Mouse (Mus musculus) limb, embryonic 13.5 days (tissue): Measurements from ENCODE around the gene Prrc2a. TPM values are rescaled to one million over a fixed set of nuclear protein-coding genes. Genes with fewer than 3 reads are reported as not detected.
A peak's percentile ranks its signal among the peaks of the same experiment; 100 is the strongest.

Source experiments
- ATAC-seq: fragments of 200-750 bp; cut with Nextera tagmentation; 2 replicates; pipeline ENCODE4 v1.8.0; 2017; ENCODE audit warnings: low read depth, moderate number of reproducible peaks, moderate TSS enrichment; ENCODE audit not compliant: low FRiP score
- H3K27ac ChIP-seq: fragments of 300-500 bp; sonication (generic); 2 replicates; pipeline ENCODE4 v1.5.1; 2015; ENCODE audit warnings: inconsistent platforms, mild to moderate bottlenecking, moderate library complexity
- H3K27me3 ChIP-seq: fragments of 300-500 bp; sonication (generic); 2 replicates; pipeline ENCODE4 v1.6.1; 2015; ENCODE audit warnings: mild to moderate bottlenecking, inconsistent platforms
- H3K36me3 ChIP-seq: fragments of 300-500 bp; sonication (generic); 2 replicates; pipeline ENCODE4 v1.6.1; 2015; ENCODE audit warnings: inconsistent platforms, mild to moderate bottlenecking, moderate library complexity
- H3K4me1 ChIP-seq: fragments of 300-500 bp; sonication (generic); 2 replicates; pipeline ENCODE4 v1.6.1; 2015; ENCODE audit warnings: inconsistent platforms
- H3K4me2 ChIP-seq: fragments of 300-500 bp; sonication (generic); replicated peaks from 2 replicates; pipeline ENCODE4 v1.6.1; 2015; ENCODE audit warnings: inconsistent platforms, mild to moderate bottlenecking, moderate library complexity
- H3K4me3 ChIP-seq: fragments of 300-500 bp; sonication (generic); 2 replicates; pipeline ENCODE4 v1.5.1; 2015; ENCODE audit warnings: moderate library complexity, mild to moderate bottlenecking, inconsistent platforms
- H3K9ac ChIP-seq: fragments of 300-500 bp; sonication (generic); 2 replicates; pipeline ENCODE4 v1.6.1; 2015; ENCODE audit warnings: mild to moderate bottlenecking, inconsistent platforms
- H3K9me3 ChIP-seq: fragments of 300-500 bp; sonication (generic); 2 replicates; pipeline ENCODE4 v1.6.1; 2016; ENCODE audit warnings: inconsistent platforms
- WGBS: fragments of 180-500 bp; shearing (Covaris S2); methylation state at CpG from one replicate; pipeline ENCODE4 v1.1.7; 2015; 5-methylcytosine and 5-hydroxymethylcytosine counted together
- polyA plus RNA-seq: library from polyadenylated mRNA; unstranded; fragments of >200 nt; fragmentation: Nextera tagmentation; extraction: Ambion mirVana; gene quantifications from 2 replicates; pipeline ENCODE4 v1.2.1, GENCODE M21; 2015

The Prrc2a gene
- polyA plus RNA-seq, 1 experiment from 2014 or later = 227 TPM

GRCm38 (mm10) chr17:35157254-35157653, 7.4 kb downstream of the Prrc2a start:
- no peak for ATAC-seq
- WGBS = 96% methylated on average over 8 of the region's 8 CpGs

GRCm38 (mm10) chr17:35156461-35157200, 8.1 kb downstream of the Prrc2a start:
- Histone ChIP-seq H3K9ac (0 out of 2 replicates have a peak overlapping the region, but pooled peaks have one; percentile 13), H3K27ac (no peak overlapping the region), H3K4me3 (no peak overlapping the region), H3K4me2 (no peak overlapping the region), H3K36me3 (peaks cover 100% of the 10 kb centered on the region), H3K9me3 (no peaks in the 10 kb centered on the region), H3K4me1 (peaks cover 14% of the 10 kb centered on the region; the same call in 1 of the 2 replicates), H3K27me3 (no peaks in the 10 kb centered on the region)
- ATAC-seq = no peak
- WGBS = 90% methylated on average over 33 of the region's 33 CpGs

More at GRCm38 (mm10) chr17:35157254-35157653, 7.4 kb downstream of the Prrc2a start:
- peaks cover 100% of the 10 kb centered on the region for H3K36me3 ChIP-seq
- H3K4me3 ChIP-seq = no peak overlapping the region
- no peak overlapping the region for H3K27ac ChIP-seq
- peaks cover 20% of the 10 kb centered on the region for H3K4me1 ChIP-seq
- H3K4me2 ChIP-seq = no peak overlapping the region
- H3K27me3 ChIP-seq = no peaks in the 10 kb centered on the region
- H3K9ac ChIP-seq = no peak overlapping the region
- H3K9me3 ChIP-seq = no peaks in the 10 kb centered on the region

- H3K4me2 ChIP-seq = no peak overlapping the region
- H3K36me3 ChIP-seq = peaks cover 98% of the 10 kb centered on the region
- H3K9ac ChIP-seq = peak overlapping the region; percentile 31
- no peaks in the 10 kb centered on the region for H3K9me3 ChIP-seq
- peaks cover 8% of the 10 kb centered on the region; the same call in 1 of the 2 replicates for H3K4me1 ChIP-seq
- H3K27me3 ChIP-seq = no peaks in the 10 kb centered on the region
- WGBS = 89% methylated on average over 12 of the region's 12 CpGs
- ATAC-seq = no peak
- H3K4me3 ChIP-seq = no peak overlapping the region
- no peak overlapping the region for H3K27ac ChIP-seq
Measured at GRCm38 (mm10) chr17:35155451-35155850, 9.2 kb downstream of the Prrc2a start.

GRCm38 (mm10) chr17:35154616-35155015, 10.1 kb downstream of the Prrc2a start:
- Histone ChIP-seq H3K27me3 (no peaks in the 10 kb centered on the region), H3K4me3 (no peak overlapping the region), H3K4me2 (no peak overlapping the region), H3K36me3 (peaks cover 98% of the 10 kb centered on the region), H3K27ac (peak overlapping the region; percentile 44; the same call in 1 of the 2 replicates), H3K4me1 (peaks cover 8% of the 10 kb centered on the region; the same call in 1 of the 2 replicates), H3K9me3 (no peaks in the 10 kb centered on the region), H3K9ac (peak overlapping the region; percentile 19; the same call in 1 of the 2 replicates)
- 83% methylated on average over 7 of the region's 7 CpGs for WGBS
- ATAC-seq = no peak

GRCm38 (mm10) chr17:35153931-35154330, 10.8 kb downstream of the Prrc2a start:
- no peak overlapping the region for H3K4me2 ChIP-seq
- ATAC-seq = no peak

GRCm38 (mm10) chr17:35153077-35153476, 11.6 kb downstream of the Prrc2a start:
- no peak overlapping the region for H3K27ac ChIP-seq
- 97% methylated on average over 9 of the region's 9 CpGs for WGBS
- no peak overlapping the region for H3K4me3 ChIP-seq
- H3K27me3 ChIP-seq = no peaks in the 10 kb centered on the region
- H3K36me3 ChIP-seq = peaks cover 98% of the 10 kb centered on the region
- H3K4me1 ChIP-seq = peaks cover 8% of the 10 kb centered on the region; the same call in 1 of the 2 replicates
- no peaks in the 10 kb centered on the region for H3K9me3 ChIP-seq
- ATAC-seq = no peak
- no peak overlapping the region for H3K4me2 ChIP-seq
- H3K9ac ChIP-seq = no peak overlapping the region

More at GRCm38 (mm10) chr17:35153931-35154330, 10.8 kb downstream of the Prrc2a start:
- 56% methylated on average over 4 of the region's 4 CpGs for WGBS
- no peak overlapping the region for H3K4me3 ChIP-seq
- H3K4me1 ChIP-seq = peaks cover 8% of the 10 kb centered on the region; the same call in 1 of the 2 replicates
- peak overlapping the region; percentile 19; the same call in 1 of the 2 replicates for H3K9ac ChIP-seq
- H3K9me3 ChIP-seq = no peaks in the 10 kb centered on the region
- no peaks in the 10 kb centered on the region for H3K27me3 ChIP-seq
- peaks cover 98% of the 10 kb centered on the region for H3K36me3 ChIP-seq
- H3K27ac ChIP-seq = peak overlapping the region; percentile 44; the same call in 1 of the 2 replicates

- Histone ChIP-seq H3K4me2 (no peak overlapping the region), H3K9me3 (no peaks in the 10 kb centered on the region), H3K9ac (no peak overlapping the region), H3K36me3 (peaks cover 93% of the 10 kb centered on the region), H3K4me3 (no peak overlapping the region), H3K27ac (no peak overlapping the region), H3K27me3 (no peaks in the 10 kb centered on the region), H3K4me1 (peaks cover 8% of the 10 kb centered on the region; the same call in 1 of the 2 replicates)
- no peak for ATAC-seq
- 94% methylated on average over 4 of the region's 4 CpGs for WGBS
Measured at GRCm38 (mm10) chr17:35152121-35152520, 12.6 kb downstream of the Prrc2a start.

- H3K4me3 ChIP-seq = no peak overlapping the region
- ATAC-seq = no peak
- peaks cover 5% of the 10 kb centered on the region; the same call in 1 of the 2 replicates for H3K9me3 ChIP-seq
- WGBS = 67% methylated on average over 5 of the region's 5 CpGs
- no peaks in the 10 kb centered on the region for H3K27me3 ChIP-seq
- H3K27ac ChIP-seq = no peak overlapping the region
- H3K4me1 ChIP-seq = no peaks in the 10 kb centered on the region
- H3K36me3 ChIP-seq = peaks cover 93% of the 10 kb centered on the region
- no peak overlapping the region for H3K9ac ChIP-seq
- no peak overlapping the region for H3K4me2 ChIP-seq
Measured at GRCm38 (mm10) chr17:35147922-35148639, 16.6 kb downstream of the Prrc2a start.

- no peak overlapping the region for H3K4me3 ChIP-seq
- no peak overlapping the region for H3K9ac ChIP-seq
- H3K4me1 ChIP-seq = no peaks in the 10 kb centered on the region
- 21% methylated on average over 3 of the region's 3 CpGs for WGBS
- no peaks in the 10 kb centered on the region for H3K27me3 ChIP-seq
- peaks cover 93% of the 10 kb centered on the region for H3K36me3 ChIP-seq
- no peak for ATAC-seq
- H3K4me2 ChIP-seq = no peak overlapping the region
- peaks cover 6% of the 10 kb centered on the region; the same call in 1 of the 2 replicates for H3K9me3 ChIP-seq
- no peak overlapping the region for H3K27ac ChIP-seq
Measured at GRCm38 (mm10) chr17:35147348-35147747, 17.3 kb downstream of the Prrc2a start.

GRCm38 (mm10) chr17:35146139-35146538, 18.6 kb downstream of the Prrc2a start:
- Histone ChIP-seq H3K27me3 (no peaks in the 10 kb centered on the region), H3K36me3 (peaks cover 93% of the 10 kb centered on the region), H3K9me3 (peaks cover 6% of the 10 kb centered on the region; the same call in 1 of the 2 replicates), H3K9ac (no peak overlapping the region), H3K4me2 (no peak overlapping the region), H3K4me3 (no peak overlapping the region), H3K27ac (no peak overlapping the region), H3K4me1 (no peaks in the 10 kb centered on the region)
- 86% methylated on average over 5 of the region's 5 CpGs for WGBS
- no peak for ATAC-seq

GRCm38 (mm10) chr17:35141971-35142370, 22.7 kb downstream of the Prrc2a start:
- no peak overlapping the region for H3K4me2 ChIP-seq
- no peak overlapping the region for H3K9ac ChIP-seq
- no peak overlapping the region for H3K4me3 ChIP-seq
- no peak for ATAC-seq
- WGBS = 90% methylated on average over 6 of the region's 6 CpGs
- H3K4me1 ChIP-seq = peaks cover 9% of the 10 kb centered on the region
- no peaks in the 10 kb centered on the region for H3K27me3 ChIP-seq
- peaks cover 89% of the 10 kb centered on the region for H3K36me3 ChIP-seq
- H3K9me3 ChIP-seq = peaks cover 6% of the 10 kb centered on the region; the same call in 1 of the 2 replicates
- no peak overlapping the region for H3K27ac ChIP-seq

- Histone ChIP-seq H3K9me3 (peaks cover 6% of the 10 kb centered on the region; the same call in 1 of the 2 replicates), H3K4me3 (no peak overlapping the region), H3K27me3 (no peaks in the 10 kb centered on the region), H3K4me2 (no peak overlapping the region), H3K36me3 (peaks cover 74% of the 10 kb centered on the region), H3K4me1 (peaks cover 18% of the 10 kb centered on the region), H3K27ac (no peak overlapping the region), H3K9ac (no peak overlapping the region)
- WGBS = 85% methylated on average over 16 of the region's 16 CpGs
- ATAC-seq = no peak
Measured at GRCm38 (mm10) chr17:35140490-35140996, 24.2 kb downstream of the Prrc2a start.
